Mouse (Mus musculus) thymus, adult 2 months (tissue): ENCODE measurements around the gene Itga4.

Experiments
- CTCF ChIP-seq: fragments of 200-500 bp; IDR thresholded peaks from 2 replicates; pipeline ENCODE4 v1.5.1; 2012; ENCODE audit warnings: mild to moderate bottlenecking, control low read depth, low read length, moderate library complexity, borderline replicate concordance; ENCODE audit not compliant: control insufficient read depth, poor library complexity, insufficient read depth; ENCODE audit errors: extremely low read depth
- POLR2A ChIP-seq: fragments of 200-500 bp; IDR thresholded peaks from 2 replicates; pipeline ENCODE4 v1.6.1; 2012; ENCODE audit warnings: mild to moderate bottlenecking, low read length, control low read depth, moderate library complexity; ENCODE audit not compliant: control insufficient read depth, poor library complexity, insufficient read depth; ENCODE audit errors: extremely low read depth

DNA sequence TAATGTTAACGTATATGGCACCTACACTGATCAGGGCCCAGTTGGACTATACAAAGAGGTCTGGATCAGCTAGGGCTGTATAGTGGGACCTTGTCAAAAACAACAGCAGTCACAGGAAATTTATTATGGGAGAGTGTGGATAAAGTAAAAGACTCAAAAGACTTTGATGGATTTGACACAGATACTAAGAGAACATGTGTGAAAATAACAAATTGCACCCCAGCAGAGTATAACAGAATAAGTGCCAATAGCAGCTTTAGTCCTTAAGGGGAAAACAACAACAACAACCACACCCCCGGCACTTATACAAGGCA lies 116.9 kb downstream of the Itga4 start:
- TF ChIP-seq CTCF (no peak), POLR2A (no peak)
